Mouse (Mus musculus) neural tube, embryonic 15.5 days (tissue): ENCODE data around the gene Stx16. TPM values are rescaled to one million over a fixed set of nuclear protein-coding genes. Genes with fewer than 3 reads are reported as not detected.

Experiments used
- ATAC-seq: fragments of 200-750 bp; cut with Nextera tagmentation; 2 replicates; pipeline ENCODE4 v1.8.0; 2017; ENCODE audit warnings: mild to moderate bottlenecking, moderate TSS enrichment, moderate library complexity; ENCODE audit not compliant: low FRiP score
- H3K27ac ChIP-seq: fragments of 300-500 bp; sonication (generic); replicated peaks from 2 replicates; pipeline ENCODE4 v1.5.1; 2015; ENCODE audit warnings: mild to moderate bottlenecking, inconsistent platforms
- H3K27me3 ChIP-seq: fragments of 300-500 bp; sonication (generic); replicated peaks from 2 replicates; pipeline ENCODE4 v1.6.1; 2015; ENCODE audit warnings: inconsistent platforms
- H3K36me3 ChIP-seq: fragments of 300-500 bp; sonication (generic); 2 replicates; pipeline ENCODE4 v1.6.1; 2015; ENCODE audit warnings: inconsistent platforms
- H3K4me1 ChIP-seq: fragments of 300-500 bp; sonication (generic); 2 replicates; pipeline ENCODE4 v1.6.1; 2015; ENCODE audit warnings: inconsistent platforms
- H3K4me2 ChIP-seq: fragments of 300-500 bp; sonication (generic); 2 replicates; pipeline ENCODE4 v1.6.1; 2015; ENCODE audit warnings: inconsistent platforms, mild to moderate bottlenecking, moderate library complexity
- H3K4me3 ChIP-seq: fragments of 300-500 bp; sonication (generic); replicated peaks from 2 replicates; pipeline ENCODE4 v1.5.1; 2015; ENCODE audit warnings: mild to moderate bottlenecking, inconsistent platforms
- H3K9ac ChIP-seq: fragments of 300-500 bp; sonication (generic); replicated peaks from 2 replicates; pipeline ENCODE4 v1.6.1; 2015; ENCODE audit warnings: mild to moderate bottlenecking, inconsistent platforms
- H3K9me3 ChIP-seq: fragments of 300-500 bp; sonication (generic); replicated peaks from 2 replicates; pipeline ENCODE4 v1.6.1; 2016; ENCODE audit warnings: inconsistent platforms
- WGBS: fragments of 180-500 bp; shearing (Covaris S2); methylation state at CpG from one replicate; pipeline ENCODE4 v1.1.7; 2015; ENCODE audit warnings: mixed read lengths; 5-methylcytosine and 5-hydroxymethylcytosine counted together
- polyA plus RNA-seq: library from polyadenylated mRNA; unstranded; fragments of >200 nt; fragmentation: Nextera tagmentation; extraction: Ambion mirVana; gene quantifications from 2 replicates; pipeline ENCODE4 v1.2.1, GENCODE M21; 2015

The Stx16 gene
- polyA plus RNA-seq, 1 experiment from 2014 or later: 10.4 TPM

GRCm38 (mm10) chr2:174077776-174078338 is 1.7 kb downstream of the Stx16 start:
- H3K9ac ChIP-seq: peak overlapping the region; percentile 82
- H3K4me1 ChIP-seq: peaks cover 52% of the 10 kb centered on the region

GRCm38 (mm10) chr2:174081833-174082232 is 5.7 kb downstream of the Stx16 start:
- Histone ChIP-seq H3K27ac (no peak overlapping the region), H3K9me3 (no peaks in the 10 kb centered on the region), H3K4me1 (peaks cover 29% of the 10 kb centered on the region), H3K4me2 (no peak overlapping the region), H3K4me3 (no peak overlapping the region), H3K9ac (no peak overlapping the region), H3K36me3 (no peaks in the 10 kb centered on the region), H3K27me3 (no peaks in the 10 kb centered on the region)
- no peak for ATAC-seq
- WGBS: 59% methylated on average over 5 of the region's 5 CpGs

More at GRCm38 (mm10) chr2:174077776-174078338, 1.7 kb downstream of the Stx16 start:
- H3K4me2 ChIP-seq: peak overlapping the region; percentile 92
- WGBS: 9% methylated on average over 11 of the region's 11 CpGs
- H3K27ac ChIP-seq: no peak overlapping the region
- ATAC-seq: no peak
- H3K4me3 ChIP-seq: peak overlapping the region; percentile 84
- H3K9me3 ChIP-seq: no peaks in the 10 kb centered on the region
- H3K27me3 ChIP-seq: no peaks in the 10 kb centered on the region
- H3K36me3 ChIP-seq: no peaks in the 10 kb centered on the region

- Histone ChIP-seq H3K4me3 (no peak overlapping the region), H3K27me3 (no peaks in the 10 kb centered on the region), H3K27ac (no peak overlapping the region), H3K9ac (no peak overlapping the region), H3K4me1 (peaks cover 23% of the 10 kb centered on the region), H3K9me3 (no peaks in the 10 kb centered on the region), H3K36me3 (no peaks in the 10 kb centered on the region), H3K4me2 (no peak overlapping the region)
- no peak for ATAC-seq
- WGBS: 72% methylated on average over 3 of the region's 3 CpGs
Measured at GRCm38 (mm10) chr2:174082380-174082918, 6.3 kb downstream of the Stx16 start.

- Histone ChIP-seq H3K27ac (no peak overlapping the region), H3K9me3 (no peaks in the 10 kb centered on the region), H3K4me2 (no peak overlapping the region), H3K27me3 (no peaks in the 10 kb centered on the region), H3K4me3 (no peak overlapping the region), H3K4me1 (no peaks in the 10 kb centered on the region), H3K9ac (no peak overlapping the region), H3K36me3 (peaks cover 4% of the 10 kb centered on the region)
- ATAC-seq: no peak
- WGBS: over 99% methylated on average over 3 of the region's 3 CpGs
Measured at GRCm38 (mm10) chr2:174095086-174095485, 19.0 kb downstream of the Stx16 start.

GRCm38 (mm10) chr2:174102399-174102798 is 26.3 kb downstream of the Stx16 start:
- Histone ChIP-seq H3K27me3 (no peaks in the 10 kb centered on the region), H3K4me3 (no peak overlapping the region), H3K9ac (no peak overlapping the region), H3K36me3 (no peaks in the 10 kb centered on the region), H3K4me2 (no peak overlapping the region), H3K27ac (no peak overlapping the region), H3K4me1 (peaks cover 3% of the 10 kb centered on the region; the same call in 1 of the 2 replicates), H3K9me3 (no peaks in the 10 kb centered on the region)
- WGBS: 65% methylated on average over 7 of the region's 7 CpGs
- no peak; the same call in 1 of the 2 replicates for ATAC-seq

GRCm38 (mm10) chr2:174103527-174103926 is 27.4 kb downstream of the Stx16 start:
- ATAC-seq: no peak
- Histone ChIP-seq H3K27me3 (0 out of 2 replicates have a peak, but pooled peaks cover under 1% of the 10 kb centered on the region), H3K9ac (no peak overlapping the region), H3K36me3 (no peaks in the 10 kb centered on the region), H3K4me2 (no peak overlapping the region), H3K27ac (no peak overlapping the region), H3K4me3 (no peak overlapping the region), H3K9me3 (no peaks in the 10 kb centered on the region), H3K4me1 (peaks cover 3% of the 10 kb centered on the region; the same call in 1 of the 2 replicates)
- WGBS: 81% methylated on average over 4 of the region's 4 CpGs

- H3K36me3 ChIP-seq: no peaks in the 10 kb centered on the region
- WGBS: 83% methylated on average over 3 of the region's 3 CpGs
- H3K9me3 ChIP-seq: no peaks in the 10 kb centered on the region
- no peak overlapping the region for H3K9ac ChIP-seq
- H3K27ac ChIP-seq: no peak overlapping the region
- H3K4me2 ChIP-seq: no peak overlapping the region
- no peak overlapping the region for H3K4me3 ChIP-seq
- peaks cover 13% of the 10 kb centered on the region; the same call in 1 of the 2 replicates for H3K4me1 ChIP-seq
- 0 out of 2 replicates have a peak, but pooled peaks cover 3% of the 10 kb centered on the region for H3K27me3 ChIP-seq
- no peak for ATAC-seq
Measured at GRCm38 (mm10) chr2:174107375-174107774, 31.3 kb downstream of the Stx16 start.

- Histone ChIP-seq H3K4me2 (peak within 1 kb of the TSS; percentile 68), H3K9ac (peak within 1 kb of the TSS; percentile 57), H3K36me3 (no peaks in the 10 kb centered on the region), H3K27ac (peak within 1 kb of the TSS; percentile 48; the same call in 1 of the 2 replicates), H3K27me3 (0 out of 2 replicates have a peak, but pooled peaks cover 3% of the 10 kb centered on the region), H3K9me3 (no peaks in the 10 kb centered on the region), H3K4me3 (peak within 1 kb of the TSS; percentile 41), H3K4me1 (peaks cover 13% of the 10 kb centered on the region; the same call in 1 of the 2 replicates)
- peak; percentile 76 for ATAC-seq
- 4% methylated on average over 56 of the region's 90 CpGs for WGBS
Measured at GRCm38 (mm10) chr2:174109991-174110782, 34.1 kb downstream of the Stx16 start, which contains the start of gene Npepl1. Gene Npepl1 (plus strand): TSS chr2:174110349.

- Histone ChIP-seq H3K27ac (peak overlapping the region; percentile 48; the same call in 1 of the 2 replicates), H3K4me3 (peak overlapping the region; percentile 41), H3K9ac (peak overlapping the region; percentile 57), H3K9me3 (no peaks in the 10 kb centered on the region), H3K27me3 (0 out of 2 replicates have a peak, but pooled peaks cover 3% of the 10 kb centered on the region), H3K4me1 (peaks cover 13% of the 10 kb centered on the region; the same call in 1 of the 2 replicates), H3K4me2 (peak overlapping the region; percentile 68), H3K36me3 (no peaks in the 10 kb centered on the region)
- WGBS: 37% methylated on average over 33 of the region's 33 CpGs
- ATAC-seq: peak; percentile 42; the same call in 1 of the 2 replicates
Measured at GRCm38 (mm10) chr2:174110783-174111549, 34.9 kb downstream of the Stx16 start.

GRCm38 (mm10) chr2:174112931-174113330 is 36.8 kb downstream of the Stx16 start:
- Histone ChIP-seq H3K9ac (no peak overlapping the region), H3K36me3 (no peaks in the 10 kb centered on the region), H3K27ac (no peak overlapping the region), H3K9me3 (no peaks in the 10 kb centered on the region), H3K4me1 (peaks cover 13% of the 10 kb centered on the region; the same call in 1 of the 2 replicates), H3K27me3 (0 out of 2 replicates have a peak, but pooled peaks cover 3% of the 10 kb centered on the region), H3K4me3 (no peak overlapping the region), H3K4me2 (no peak overlapping the region)
- no peak for ATAC-seq
- WGBS: 86% methylated on average over 18 of the region's 18 CpGs
